Mouse (Mus musculus) heart, postnatal 0 days (tissue): ENCODE measurements around the gene Cyld.

Experiments
- CTCF ChIP-seq: IDR thresholded peaks from 2 replicates; pipeline ENCODE4 v1.5.1; 2016; ENCODE audit warnings: antibody characterized with exemption, control low read depth, low read depth
- EP300 ChIP-seq: IDR thresholded peaks from 2 replicates; pipeline ENCODE4 v1.6.1; 2016; ENCODE audit warnings: antibody characterized with exemption, low read depth

GRCm38 (mm10) chr8:88761980-88762379 lies 65.2 kb downstream of the Cyld start:
- TF ChIP-seq CTCF: no peak
- TF ChIP-seq EP300: no peak
